Mouse (Mus musculus): ENCODE results near the gene Exog. TPM values are rescaled to one million over a fixed set of nuclear protein-coding genes. Genes with fewer than 3 reads are reported as not detected.

Exog gene
- polyA plus RNA-seq, 1 experiment from 2014 or later = 4.4 TPM

DNA sequence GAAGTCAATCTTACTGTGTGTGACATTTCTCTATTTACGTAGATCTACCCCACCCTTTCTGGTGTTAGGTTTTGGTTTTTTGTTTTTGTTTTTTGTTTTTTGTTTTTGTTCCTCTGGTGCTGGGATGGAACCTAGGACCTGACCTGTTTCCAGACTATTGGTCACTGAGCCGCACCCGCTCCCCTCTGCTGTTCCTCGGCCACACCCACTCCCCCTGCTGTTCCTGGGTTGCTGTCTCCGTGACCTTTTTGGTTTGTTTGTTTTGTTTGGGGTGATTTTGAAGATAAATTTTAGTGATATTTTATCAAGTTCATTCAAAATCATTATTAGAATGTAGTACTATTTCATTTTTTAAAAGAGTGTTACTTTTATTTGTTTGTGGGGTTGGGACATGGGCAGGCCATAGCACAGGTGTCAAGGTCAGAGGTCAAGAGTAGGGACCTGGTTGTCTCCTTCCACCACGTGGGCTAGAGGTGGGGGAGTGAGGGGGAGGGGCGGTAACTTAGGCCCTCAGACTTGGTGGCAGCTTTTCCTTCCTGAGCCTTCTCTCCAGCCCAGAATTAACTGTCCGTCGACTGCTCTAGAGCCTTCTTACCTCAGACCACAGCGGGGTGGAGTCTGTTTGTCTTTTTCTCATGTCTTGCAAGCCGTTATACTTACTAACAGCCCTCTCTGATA, 60.4 kb downstream of the Exog start:
- Histone ChIP-seq H3K36me3 (ENCODE audit: control insufficient read depth, insufficient read depth) (no peaks in the 10 kb centered on the region), H3K9me3 (ENCODE audit: control insufficient read depth) (peaks cover 4% of the 10 kb centered on the region; the same call in 1 of the 2 replicates), H3K9ac (ENCODE audit: low read depth, low read length) (no peak overlapping the region), H3K4me2 (replicated peaks; ENCODE audit: low read depth) (no peak overlapping the region), H3K4me3 (ENCODE audit: low read depth, low read length) (no peak overlapping the region), H3K27me3 (replicated peaks; ENCODE audit: control insufficient read depth, insufficient read depth, low read length) (no peaks in the 10 kb centered on the region), H3K27ac (ENCODE audit: low read depth, low read length) (no peak overlapping the region), H3K4me1 (replicated peaks; ENCODE audit: control insufficient read depth, insufficient read depth, low read length) (no peaks in the 10 kb centered on the region)
- WGBS = 63% methylated on average over 11 of the region's 11 CpGs
- no peak for ATAC-seq
- no peak for TF ChIP-seq CTCF (IDR thresholded peaks at IDR 0.05; ENCODE audit: low read depth)

DNA sequence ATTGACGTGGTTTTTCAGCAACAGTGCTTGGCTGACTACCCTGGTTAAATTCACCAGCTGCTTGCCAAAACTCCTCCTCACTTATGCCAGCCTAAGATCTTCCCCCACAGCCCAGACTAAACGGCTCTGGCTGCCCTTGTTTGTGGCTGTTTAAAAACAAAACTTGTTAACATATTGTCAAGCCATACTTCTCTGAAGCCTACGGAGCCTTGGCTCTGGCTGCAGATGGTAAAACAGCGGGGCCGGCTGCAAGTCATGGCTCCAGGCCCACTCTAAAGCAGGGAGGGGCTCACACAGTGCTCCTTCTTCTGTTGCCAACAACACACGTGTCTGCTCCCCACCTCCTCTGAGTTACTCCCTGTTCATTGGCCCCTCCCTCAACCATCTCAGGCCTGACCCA, 66.2 kb downstream of the Exog start:
- Histone ChIP-seq H3K27me3 (replicated peaks; ENCODE audit: control insufficient read depth, insufficient read depth, low read length) (no peaks in the 10 kb centered on the region), H3K36me3 (ENCODE audit: control insufficient read depth, insufficient read depth) (no peaks in the 10 kb centered on the region), H3K4me2 (replicated peaks; ENCODE audit: low read depth) (no peak overlapping the region), H3K27ac (ENCODE audit: low read depth, low read length) (no peak overlapping the region), H3K4me1 (replicated peaks; ENCODE audit: control insufficient read depth, insufficient read depth, low read length) (no peaks in the 10 kb centered on the region), H3K9me3 (ENCODE audit: control insufficient read depth) (peaks cover 4% of the 10 kb centered on the region; the same call in 1 of the 2 replicates), H3K9ac (ENCODE audit: low read depth, low read length) (no peak overlapping the region), H3K4me3 (ENCODE audit: low read depth, low read length) (no peak overlapping the region)
- no peak for ATAC-seq
- WGBS = 53% methylated on average over 6 of the region's 6 CpGs
- no peak for TF ChIP-seq CTCF (IDR thresholded peaks at IDR 0.05; ENCODE audit: low read depth)

DNA sequence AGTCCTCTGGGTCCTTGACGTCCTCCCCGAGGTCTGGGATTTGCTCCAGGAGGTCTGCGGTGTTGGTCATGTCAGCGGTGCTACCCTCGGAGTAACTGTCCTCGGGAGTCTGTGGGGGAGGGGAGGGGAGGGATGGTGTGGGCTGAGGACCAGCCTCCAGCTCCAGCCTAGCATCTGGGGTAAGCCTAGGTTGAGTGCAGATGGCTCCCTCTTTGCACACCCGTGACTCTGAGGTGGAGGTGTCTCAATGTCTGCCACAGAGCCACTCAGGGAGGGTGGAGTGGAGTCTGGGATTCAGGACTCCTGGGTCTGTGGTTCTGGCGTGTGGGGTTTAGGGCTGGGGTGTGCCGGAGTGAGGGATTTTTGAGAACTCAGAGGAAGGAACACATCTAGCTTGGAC, 68.2 kb downstream of the Exog start:
- Histone ChIP-seq H3K36me3 (ENCODE audit: control insufficient read depth, insufficient read depth) (no peaks in the 10 kb centered on the region), H3K4me2 (replicated peaks; ENCODE audit: low read depth) (no peak overlapping the region), H3K27me3 (replicated peaks; ENCODE audit: control insufficient read depth, insufficient read depth, low read length) (no peaks in the 10 kb centered on the region), H3K4me1 (replicated peaks; ENCODE audit: control insufficient read depth, insufficient read depth, low read length) (no peaks in the 10 kb centered on the region), H3K9ac (ENCODE audit: low read depth, low read length) (no peak overlapping the region), H3K9me3 (ENCODE audit: control insufficient read depth) (no peaks in the 10 kb centered on the region), H3K27ac (ENCODE audit: low read depth, low read length) (no peak overlapping the region), H3K4me3 (ENCODE audit: low read depth, low read length) (no peak overlapping the region)
- 83% methylated on average over 9 of the region's 9 CpGs for WGBS
- no peak for ATAC-seq
- TF ChIP-seq CTCF (IDR thresholded peaks at IDR 0.05; ENCODE audit: low read depth) = no peak

DNA sequence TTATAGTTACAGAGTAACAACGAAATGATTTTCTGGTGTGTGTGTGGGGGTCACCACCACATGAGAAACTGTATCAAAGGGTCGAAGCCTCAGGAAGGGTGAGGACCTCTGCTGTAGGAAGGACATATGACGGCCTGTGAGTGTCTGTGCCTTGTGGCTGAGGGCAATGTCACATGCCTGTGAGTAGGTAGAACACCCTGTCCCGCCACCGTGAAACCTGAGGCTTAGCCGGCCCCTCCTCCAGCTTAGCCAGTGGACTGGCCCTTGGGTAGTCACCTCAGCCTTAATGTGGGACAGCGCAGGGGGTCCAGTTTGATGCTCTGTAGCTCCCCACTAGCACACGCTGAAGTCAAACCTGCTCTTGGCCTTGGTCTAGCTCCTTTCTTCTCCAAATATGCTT, 69.1 kb downstream of the Exog start:
- H3K27me3 ChIP-seq (replicated peaks; ENCODE audit: control insufficient read depth, insufficient read depth, low read length) = no peaks in the 10 kb centered on the region
- no peaks in the 10 kb centered on the region for H3K36me3 ChIP-seq (ENCODE audit: control insufficient read depth, insufficient read depth)
- H3K4me2 ChIP-seq (replicated peaks; ENCODE audit: low read depth) = no peak overlapping the region
- no peak overlapping the region for H3K27ac ChIP-seq (ENCODE audit: low read depth, low read length)
- ATAC-seq = no peak
- no peak overlapping the region for H3K9ac ChIP-seq (ENCODE audit: low read depth, low read length)
- no peak overlapping the region for H3K4me3 ChIP-seq (ENCODE audit: low read depth, low read length)
- no peaks in the 10 kb centered on the region for H3K4me1 ChIP-seq (replicated peaks; ENCODE audit: control insufficient read depth, insufficient read depth, low read length)
- WGBS = 80% methylated on average over 8 of the region's 8 CpGs
- H3K9me3 ChIP-seq (ENCODE audit: control insufficient read depth) = no peaks in the 10 kb centered on the region
- TF ChIP-seq CTCF (IDR thresholded peaks at IDR 0.05; ENCODE audit: low read depth) = no peak

DNA sequence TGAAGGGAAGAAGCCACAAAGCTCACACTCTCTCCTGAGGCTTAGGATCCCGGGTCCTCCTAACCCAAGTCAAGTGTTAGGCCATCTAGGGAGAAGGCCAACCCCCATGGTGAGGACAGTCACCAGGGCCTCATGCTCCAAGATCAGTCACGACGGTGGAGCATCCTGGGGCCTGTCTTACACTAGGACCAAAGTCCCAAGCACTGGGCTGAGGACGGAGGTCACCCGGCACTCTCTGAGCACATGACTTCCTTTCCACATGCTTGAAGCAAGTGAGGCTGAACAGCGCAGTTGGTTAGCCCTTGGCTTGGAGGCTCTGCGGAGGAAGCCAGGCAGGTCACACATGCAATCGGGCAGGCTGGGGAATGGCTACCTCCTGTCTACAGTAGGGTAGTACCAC, 70.2 kb downstream of the Exog start:
- no peak overlapping the region for H3K9ac ChIP-seq (ENCODE audit: low read depth, low read length)
- ATAC-seq = no peak
- H3K27ac ChIP-seq (ENCODE audit: low read depth, low read length) = no peak overlapping the region
- H3K36me3 ChIP-seq (ENCODE audit: control insufficient read depth, insufficient read depth) = no peaks in the 10 kb centered on the region
- H3K9me3 ChIP-seq (ENCODE audit: control insufficient read depth) = no peaks in the 10 kb centered on the region
- no peak overlapping the region for H3K4me3 ChIP-seq (ENCODE audit: low read depth, low read length)
- WGBS = 68% methylated on average over 8 of the region's 8 CpGs
- no peaks in the 10 kb centered on the region for H3K27me3 ChIP-seq (replicated peaks; ENCODE audit: control insufficient read depth, insufficient read depth, low read length)
- no peak for TF ChIP-seq CTCF (IDR thresholded peaks at IDR 0.05; ENCODE audit: low read depth)
- H3K4me2 ChIP-seq (replicated peaks; ENCODE audit: low read depth) = no peak overlapping the region
- H3K4me1 ChIP-seq (replicated peaks; ENCODE audit: control insufficient read depth, insufficient read depth, low read length) = no peaks in the 10 kb centered on the region

Other genes with a start within 250 kb of the Exog start
- gene Slc22a13, start 235.8 kb upstream of the Exog start, polyA plus RNA-seq (2015; fragmentation: Nextera tagmentation; extraction: Ambion mirVana) = 0.10 TPM in 1 of 2 replicates, not detected in the other
- 7.9 and 8.7 TPM in 2 replicates for gene Oxsr1, start 122.5 kb upstream of the Exog start, polyA plus RNA-seq (2015; fragmentation: Nextera tagmentation; extraction: Ambion mirVana)
- gene Acaa1a, start 105.3 kb upstream of the Exog start, polyA plus RNA-seq (2015; fragmentation: Nextera tagmentation; extraction: Ambion mirVana) = 90.5 and 97.0 TPM in 2 replicates
- 29.7 and 30.9 TPM in 2 replicates for gene Myd88, start 103.5 kb upstream of the Exog start, polyA plus RNA-seq (2015; fragmentation: Nextera tagmentation; extraction: Ambion mirVana)
- 10.8 and 11.7 TPM in 2 replicates for gene Xylb, start 87.6 kb upstream of the Exog start, polyA plus RNA-seq (2015; fragmentation: Nextera tagmentation; extraction: Ambion mirVana)
- gene Slc22a14, start 79.4 kb upstream of the Exog start, polyA plus RNA-seq (2015; fragmentation: Nextera tagmentation; extraction: Ambion mirVana) = 0.12 TPM in 1 of 2 replicates, not detected in the other
- 5.4 and 5.8 TPM in 2 replicates for gene Acvr2b, start 42.8 kb upstream of the Exog start, polyA plus RNA-seq (2015; fragmentation: Nextera tagmentation; extraction: Ambion mirVana)
- gene Scn5a, start 134.1 kb downstream of the Exog start, polyA plus RNA-seq (2015; fragmentation: Nextera tagmentation; extraction: Ambion mirVana) = 0.30 and 0.34 TPM in 2 replicates